Mouse (Mus musculus) ES-E14 (cell line): ENCODE results near the gene Tnfrsf25. TPM values are rescaled to one million over a fixed set of nuclear protein-coding genes. Genes with fewer than 3 reads are reported as not detected.

Experiments
- DNase-seq: peaks from one replicate; pipeline ENCODE4 v3.0.0-alpha.2; 2013; ENCODE audit warnings: low read depth, low spot score
- H3K27ac ChIP-seq: 2 replicates; pipeline ENCODE4 v1.5.1; 2012; ENCODE audit warnings: low read depth, mild to moderate bottlenecking, low read length, moderate library complexity, mixed read lengths; ENCODE audit not compliant: poor library complexity, insufficient read depth, severe bottlenecking
- H3K36me3 ChIP-seq: 2 replicates; pipeline ENCODE4 v1.6.1; 2012; ENCODE audit warnings: mild to moderate bottlenecking, low read length, moderate library complexity, mixed read lengths; ENCODE audit not compliant: control insufficient read depth, poor library complexity, insufficient read depth, severe bottlenecking
- H3K4me1 ChIP-seq, 2 experiments: fragments of 150-350 bp in 1 of 2; sonication (generic) in 1 of 2; 2 replicates each; pipeline ENCODE4 v1.6.1; 2012; ENCODE audit warnings: low read length in 2 of 2, mild to moderate bottlenecking in 1 of 2, mixed read lengths in 1 of 2; ENCODE audit not compliant: control insufficient read depth in 2 of 2, insufficient read depth in 2 of 2, poor library complexity in 1 of 2
- H3K4me3 ChIP-seq, 2 experiments: fragments of 150-350 bp in 1 of 2; sonication (generic) in 1 of 2; 2 replicates each; pipeline ENCODE4 v1.5.1; 2012; ENCODE audit warnings: low read length in 2 of 2, low read depth in 1 of 2, mild to moderate bottlenecking in 1 of 2, mixed read lengths in 1 of 2; ENCODE audit not compliant: insufficient read depth in 1 of 2, poor library complexity in 1 of 2, severe bottlenecking in 1 of 2
- H3K9ac ChIP-seq: 2 replicates; pipeline ENCODE4 v1.6.1; 2012; ENCODE audit warnings: low read depth, mild to moderate bottlenecking, low read length, mixed read lengths; ENCODE audit not compliant: poor library complexity, insufficient read depth, severe bottlenecking
- H3K9me3 ChIP-seq: fragments of 150-350 bp; sonication (generic); 2 replicates; pipeline ENCODE4 v1.6.1; 2012; ENCODE audit warnings: low read depth, mild to moderate bottlenecking, low read length; ENCODE audit not compliant: control insufficient read depth, insufficient read depth
- CHD2 ChIP-seq: IDR thresholded peaks from 2 replicates; pipeline ENCODE4 v1.6.1; 2014; ENCODE audit warnings: mild to moderate bottlenecking, low read depth, low read length, inconsistent platforms
- HCFC1 ChIP-seq: IDR thresholded peaks from 2 replicates; pipeline ENCODE4 v1.6.1; 2012; ENCODE audit warnings: low read length, inconsistent platforms, borderline replicate concordance; ENCODE audit not compliant: insufficient read depth
- MAFK ChIP-seq: IDR thresholded peaks from 2 replicates; pipeline ENCODE4 v1.6.1; 2014; ENCODE audit warnings: mild to moderate bottlenecking, low read depth, low read length, inconsistent platforms; ENCODE audit not compliant: insufficient read depth
- ZC3H11A ChIP-seq: IDR thresholded peaks from 2 replicates; pipeline ENCODE4 v1.6.1; 2012; ENCODE audit warnings: low read depth, mild to moderate bottlenecking, inconsistent platforms, low read length, borderline replicate concordance
- ZNF384 ChIP-seq: IDR thresholded peaks from 2 replicates; pipeline ENCODE4 v1.6.1; 2012; ENCODE audit warnings: low read depth, low read length, inconsistent platforms
- in situ Hi-C, 2 experiments: fragments of 600-800 bp; cut with MboI; formaldehyde crosslinking; loops; one replicate each; pipeline ENCODE4 v1.15.1; 2025; ENCODE audit warnings: low sequenced_read_pairs in 2 of 2, inconsistent platforms in 1 of 2; ENCODE audit not compliant: unreplicated experiment in 2 of 2
- total RNA-seq: library from RNA; depleted of rRNA; stranded (reverse); fragments of 300-350 nt; gene quantifications from 2 replicates; pipeline ENCODE4 v1.2.3, GENCODE M21; 2012

The Tnfrsf25 gene
- total RNA-seq, 1 experiment = 3.8 TPM

- Histone ChIP-seq H3K4me1 (peaks cover 12 to 42% of the 10 kb centered on the region in 2 experiments), H3K4me3 (peak overlapping the region; percentile 19 to 73; a peak in 3 of 4 replicates)
- TF ChIP-seq MAFK (no peak), ZC3H11A (no peak), CHD2 (no peak), ZNF384 (no peak), HCFC1 (no peak)
Observed at GRCm38 (mm10) chr4:152097911-152098799, 17.6 kb upstream of the Tnfrsf25 start.

GRCm38 (mm10) chr4:152100541-152100940, 15.2 kb upstream of the Tnfrsf25 start:
- Histone ChIP-seq H3K36me3 (peaks cover 29% of the 10 kb centered on the region), H3K4me3 (peak overlapping the region in 1 of 2 experiments; percentile 26; a peak in 1 of 4 replicates), H3K9ac (peak overlapping the region; percentile 35; the same call in 1 of the 2 replicates), H3K9me3 (no peaks in the 10 kb centered on the region), H3K27ac (peak overlapping the region; percentile 40; the same call in 1 of the 2 replicates), H3K4me1 (peaks cover 12 to 48% of the 10 kb centered on the region in 2 experiments)
- TF ChIP-seq CHD2 (no peak), ZC3H11A (no peak), HCFC1 (no peak), MAFK (no peak), ZNF384 (no peak)
- no peak for DNase-seq
- in situ Hi-C loops = no loop called here

More at GRCm38 (mm10) chr4:152097911-152098799, 17.6 kb upstream of the Tnfrsf25 start:
- H3K36me3 ChIP-seq = peaks cover 12% of the 10 kb centered on the region
- peak overlapping the region; percentile 92; the same call in 1 of the 2 replicates for H3K27ac ChIP-seq
- H3K9ac ChIP-seq = peak overlapping the region; percentile 29; the same call in 1 of the 2 replicates
- DNase-seq = peak; percentile 87
- H3K9me3 ChIP-seq = no peaks in the 10 kb centered on the region
- in situ Hi-C loops = no loop called here

- H3K4me3 ChIP-seq = peak overlapping the region in 1 of 2 experiments; percentile 26; a peak in 1 of 4 replicates
- in situ Hi-C loops = no loop called here
- TF ChIP-seq CHD2 (no peak), HCFC1 (no peak), ZC3H11A (no peak), ZNF384 (no peak)
- H3K36me3 ChIP-seq = peaks cover 34% of the 10 kb centered on the region
- H3K9ac ChIP-seq = peak overlapping the region; percentile 35; the same call in 1 of the 2 replicates
- H3K27ac ChIP-seq = no peak overlapping the region; the same call in 1 of the 2 replicates
- H3K9me3 ChIP-seq = no peaks in the 10 kb centered on the region
- H3K4me1 ChIP-seq = peaks cover 12 to 46% of the 10 kb centered on the region in 2 experiments
- no peak for DNase-seq
Observed at GRCm38 (mm10) chr4:152101081-152101653, 14.6 kb upstream of the Tnfrsf25 start.

GRCm38 (mm10) chr4:152101921-152102320, 13.8 kb upstream of the Tnfrsf25 start:
- Histone ChIP-seq H3K4me1 (peaks cover 14 to 48% of the 10 kb centered on the region in 2 experiments), H3K9ac (no peak overlapping the region), H3K27ac (no peak overlapping the region), H3K4me3 (no peak overlapping the region), H3K36me3 (peaks cover 39% of the 10 kb centered on the region), H3K9me3 (no peaks in the 10 kb centered on the region)
- no peak for DNase-seq
- no peak for TF ChIP-seq ZNF384
- TF ChIP-seq ZC3H11A = no peak
- TF ChIP-seq MAFK = no peak
- no peak for TF ChIP-seq CHD2
- no peak for TF ChIP-seq HCFC1
- in situ Hi-C loops = no loop called here
